Mouse (Mus musculus): ENCODE measurements around the gene Arhgap8.

DNA sequence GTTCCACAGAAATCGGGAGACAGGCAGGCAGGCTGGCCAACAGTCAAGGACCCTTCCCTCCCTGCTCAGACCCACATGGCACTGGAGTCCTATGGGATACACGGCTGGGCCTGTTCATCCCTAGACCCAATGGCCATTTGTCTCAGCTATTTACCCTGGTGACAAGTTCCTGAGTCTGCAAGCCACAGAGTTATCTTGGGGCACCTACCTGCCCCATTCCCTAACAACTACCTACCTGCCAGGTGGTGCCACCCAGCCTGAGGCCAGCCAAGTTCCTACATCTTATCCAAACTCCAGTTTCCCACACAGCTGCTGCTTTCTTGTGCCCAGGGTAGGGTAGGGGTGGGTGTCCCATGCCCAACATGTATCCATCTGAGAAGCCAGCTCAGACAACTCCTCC, 21.7 kb upstream of the Arhgap8 start:
- TF ChIP-seq CTCF (IDR thresholded peaks at IDR 0.05; ENCODE audit: low read depth) (no peak), EP300 (IDR thresholded peaks at IDR 0.05; ENCODE audit: low read depth) (no peak)
